Mouse (Mus musculus): ENCODE results near the gene Psg26. TPM values are rescaled to one million over a fixed set of nuclear protein-coding genes. Genes with fewer than 3 reads are reported as not detected.

The Psg26 gene
- not detected in 2 replicates for polyA plus RNA-seq (2012; rRNA removed)

DNA sequence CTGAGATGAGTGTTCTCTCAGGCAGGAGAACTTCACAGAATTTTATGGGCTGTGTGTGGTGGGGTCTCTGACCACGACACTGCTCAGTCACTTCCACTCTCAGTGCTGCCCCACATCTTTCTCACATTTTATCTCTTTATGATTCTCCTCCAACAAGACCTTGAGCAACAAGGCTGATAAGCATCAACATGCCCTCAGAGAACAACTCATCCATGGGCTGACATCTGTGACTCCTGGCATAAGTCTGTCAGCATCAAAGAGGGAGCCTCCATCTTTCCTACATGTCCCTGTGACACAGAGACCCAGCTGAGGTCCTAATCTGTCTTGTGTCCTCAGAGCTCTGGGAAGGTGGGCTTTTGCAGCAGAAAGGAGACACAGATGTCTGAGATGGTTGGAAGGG, at the start of gene Psg26:
Psg26 (minus strand) TSS at position 101 of the 400 bp plus-strand sequence.

DNA sequence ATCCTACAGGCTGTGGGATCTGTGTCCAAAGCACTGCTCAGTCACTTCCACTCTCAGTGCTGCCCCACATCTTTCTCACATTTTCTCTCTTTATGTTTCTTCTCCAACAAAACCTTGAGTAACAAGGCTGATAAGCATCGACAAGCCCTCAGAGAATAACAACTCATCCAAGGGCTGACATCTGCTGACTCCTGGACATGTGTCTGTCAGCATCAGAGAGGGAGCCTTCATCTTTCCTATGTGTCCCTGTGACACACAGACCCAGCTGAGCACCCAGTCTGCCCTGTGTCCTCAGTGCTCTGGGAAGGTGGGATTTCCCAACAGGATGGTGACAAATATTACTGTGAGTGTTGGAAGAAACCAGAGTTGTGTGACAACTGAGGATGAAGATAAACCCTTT, 48.2 kb upstream of the Psg26 start, which contains the start of gene Psg25:
Psg25 (minus strand) TSS at position 101 of the 400 bp plus-strand sequence.

DNA sequence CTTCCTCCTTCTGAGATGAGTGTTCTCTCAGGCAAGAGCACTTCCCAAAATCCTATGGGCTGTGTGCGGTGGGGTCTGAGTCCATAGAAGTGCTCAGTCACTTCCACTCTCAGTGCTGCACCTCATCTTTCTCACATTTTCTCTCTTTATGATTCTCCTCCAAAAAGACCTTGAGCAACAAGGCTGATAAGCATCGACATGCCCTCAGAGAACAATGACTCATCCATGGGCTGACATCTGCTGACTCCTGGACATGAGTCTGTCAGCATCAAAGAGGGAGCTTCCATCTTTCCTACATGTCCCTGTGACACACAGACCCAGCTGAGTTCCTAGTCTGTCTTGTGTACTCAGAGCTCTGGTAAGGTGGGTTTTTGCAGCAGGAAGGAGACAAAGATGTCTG, 52.0 kb downstream of the Psg26 start, which contains the start of gene Psg28:
Psg28 (minus strand) TSS at position 101 of the 400 bp plus-strand sequence.

Other genes with a start within 250 kb of the Psg26 start
- gene Mill1, start 238.8 kb downstream of the Psg26 start, polyA plus RNA-seq (2012; rRNA removed), result not detected in 2 replicates
- gene Psg18, start 129.2 kb downstream of the Psg26 start, polyA plus RNA-seq (2012; rRNA removed), result not detected in 2 replicates
- not detected in 2 replicates for gene Psg28, start 52.1 kb downstream of the Psg26 start, polyA plus RNA-seq (2012; rRNA removed)
- gene Psg25, start 48.1 kb upstream of the Psg26 start, polyA plus RNA-seq (2012; rRNA removed), result not detected in 2 replicates
- gene Psg27, start 83.1 kb upstream of the Psg26 start, polyA plus RNA-seq (2012; rRNA removed), result not detected in 2 replicates
- not detected in 2 replicates for gene Psg23, start 132.3 kb upstream of the Psg26 start, polyA plus RNA-seq (2012; rRNA removed)
- gene Psg21, start 172.5 kb upstream of the Psg26 start, polyA plus RNA-seq (2012; rRNA removed), result not detected in 2 replicates
- gene Psg20, start 202.0 kb upstream of the Psg26 start, polyA plus RNA-seq (2012; rRNA removed), result not detected in 2 replicates
- 0.04 and 0.05 TPM in 2 replicates for gene Psg22, start 233.9 kb upstream of the Psg26 start, polyA plus RNA-seq (2012; rRNA removed)

All from liver, embryonic 18 days (tissue).